Mouse (Mus musculus): Measurements from ENCODE around the gene Tubgcp2. TPM values are rescaled to one million over a fixed set of nuclear protein-coding genes. Genes with fewer than 3 reads are reported as not detected.

Gene Tubgcp2
- 10 to 100 TPM; 19.7 to 23.5 TPM for total RNA-seq (2021)
- long read RNA-seq, experiment 1, transcript Tubgcp2-201 (18 exons, 2,960 nt) = minor isoform, 5 of 59 reads
- long read RNA-seq, experiment 1, transcript Tubgcp2-207 (18 exons, 3,060 nt) = major isoform, 40 of 59 reads
- long read RNA-seq, experiment 1, partial matches to known transcripts = 10 of 59 reads
- long read RNA-seq, experiment 1, other reads (novel, unspliced or antisense) = 4 of 59 reads
- long read RNA-seq, experiment 2, transcript Tubgcp2-201 (18 exons, 2,960 nt) = minor isoform, 9 of 53 reads
- long read RNA-seq, experiment 2, transcript Tubgcp2-207 (18 exons, 3,060 nt) = major isoform, 34 of 53 reads
- long read RNA-seq, experiment 2, partial matches to known transcripts = 7 of 53 reads
- long read RNA-seq, experiment 2, other reads (novel, unspliced or antisense) = 2 of 53 reads

DNA sequence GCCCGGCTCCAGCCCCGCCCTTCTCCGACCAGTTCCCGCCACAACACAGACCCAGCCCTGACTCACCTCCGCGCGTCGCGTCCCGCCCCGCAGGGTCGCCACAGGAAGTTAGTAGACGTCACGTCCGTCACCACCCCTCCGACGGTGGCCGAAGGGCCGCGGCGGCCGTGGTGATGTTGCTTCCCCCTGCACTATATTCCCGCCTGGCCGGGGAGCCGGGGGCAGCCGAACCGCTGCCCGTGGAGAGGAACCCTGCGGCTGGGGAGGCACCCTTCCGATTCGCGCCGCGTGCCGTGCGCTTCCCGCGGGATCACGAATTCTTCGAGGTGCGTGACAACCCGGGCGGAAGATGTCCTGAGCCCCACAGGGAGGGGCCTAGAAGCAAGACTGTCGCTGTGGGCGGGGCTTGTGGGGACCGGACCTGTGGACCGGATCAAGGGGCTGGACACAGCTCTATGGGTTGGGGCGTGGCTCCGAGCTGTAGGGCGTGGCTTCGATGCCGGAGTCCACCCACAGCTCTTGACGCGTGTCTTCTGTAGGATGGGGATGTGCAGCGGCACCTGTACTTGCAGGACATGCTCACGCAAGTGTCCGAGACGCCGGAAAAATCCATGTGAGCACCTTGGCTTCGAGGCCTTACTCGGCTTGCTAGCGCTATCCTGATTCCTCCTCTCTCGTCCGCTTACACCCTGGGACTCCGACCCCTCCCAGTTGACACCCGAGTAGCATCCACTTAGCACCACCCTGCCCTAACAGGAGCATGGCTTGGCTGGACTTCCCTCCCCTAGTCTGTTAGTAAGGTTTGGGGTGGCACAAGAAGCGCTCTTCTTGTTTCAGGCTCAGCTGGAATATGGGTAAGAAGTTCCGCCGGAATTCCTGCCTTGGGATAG is at the start of gene Tubgcp2, which contains the start of gene Zfp511:
Gene Tubgcp2 (minus strand): TSS at position 389 of the 890 bp plus-strand sequence.
Gene Zfp511 (plus strand): TSS at position 111 of the 890 bp plus-strand sequence.
- TF ChIP-seq CTCF (IDR thresholded peaks at IDR 0.05) = no peak
- peak; percentile 98 for DNase-seq
- intact Hi-C loops (cut with DNase I) = loop anchor here (5.0 kb wide), 1 partner anchor 81 kb away; the partner anchor contains the start of genes Echs1 and Paox
- Histone ChIP-seq H3K4me3 (peak within 1 kb of the TSS; percentile 84), H3K27ac (peak within 1 kb of the TSS; percentile 97)

GRCm38 (mm10) chr7:140082242-140082678 is 45.8 kb upstream of the Tubgcp2 start, which contains the start of gene Caly:
Gene Caly (minus strand): TSS chr7:140082548.
- TF ChIP-seq CTCF (IDR thresholded peaks at IDR 0.05) = no peak
- no peak within 1 kb of the TSS for H3K27ac ChIP-seq
- DNase-seq = no peak
- intact Hi-C loops (cut with DNase I) = no loop called here
- no peak within 1 kb of the TSS for H3K4me3 ChIP-seq

- no peak for TF ChIP-seq CTCF (IDR thresholded peaks at IDR 0.05)
- Histone ChIP-seq H3K27ac (no peak overlapping the region), H3K4me3 (no peak overlapping the region)
- intact Hi-C loops (cut with DNase I) = no loop called here
- no peak for DNase-seq
Observed at GRCm38 (mm10) chr7:140081408-140082241, 45.2 kb upstream of the Tubgcp2 start.

DNA sequence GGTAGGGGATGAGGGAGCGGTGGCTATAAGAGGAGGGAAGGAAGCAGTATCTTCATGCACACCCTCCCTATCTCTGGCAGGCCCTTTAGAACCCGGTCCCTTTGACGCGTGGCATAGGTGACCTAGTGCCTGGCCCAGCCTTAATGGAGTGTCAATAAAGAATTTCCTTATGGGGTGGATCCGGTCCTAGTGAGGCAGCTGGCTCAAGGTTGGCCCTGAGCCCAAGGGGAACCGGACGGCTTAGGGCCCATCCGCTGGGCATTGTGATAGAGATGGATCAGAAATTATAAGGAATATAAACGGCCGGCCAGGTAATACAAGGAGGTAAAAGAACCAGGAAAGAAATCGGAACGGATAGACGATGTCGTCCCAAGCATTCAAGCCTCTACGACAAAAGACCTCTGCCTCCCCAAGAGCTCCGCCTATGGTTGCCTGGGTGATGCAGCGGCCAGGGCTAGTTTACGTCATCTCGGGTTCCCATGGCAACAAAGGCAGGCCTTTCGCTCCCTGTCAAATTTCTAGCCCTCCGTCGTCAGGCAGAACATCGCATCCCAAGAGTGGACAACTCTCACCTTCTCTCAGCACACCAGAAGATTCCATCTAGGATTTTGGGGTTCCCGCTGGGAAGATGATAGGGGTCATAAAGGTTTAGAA is 44.2 kb upstream of the Tubgcp2 start:
- intact Hi-C loops (cut with DNase I) = no loop called here
- no peak for TF ChIP-seq CTCF (IDR thresholded peaks at IDR 0.05)
- DNase-seq = peak; percentile 59
- H3K27ac ChIP-seq = no peak overlapping the region
- H3K4me3 ChIP-seq = peak overlapping the region; percentile 19

DNA sequence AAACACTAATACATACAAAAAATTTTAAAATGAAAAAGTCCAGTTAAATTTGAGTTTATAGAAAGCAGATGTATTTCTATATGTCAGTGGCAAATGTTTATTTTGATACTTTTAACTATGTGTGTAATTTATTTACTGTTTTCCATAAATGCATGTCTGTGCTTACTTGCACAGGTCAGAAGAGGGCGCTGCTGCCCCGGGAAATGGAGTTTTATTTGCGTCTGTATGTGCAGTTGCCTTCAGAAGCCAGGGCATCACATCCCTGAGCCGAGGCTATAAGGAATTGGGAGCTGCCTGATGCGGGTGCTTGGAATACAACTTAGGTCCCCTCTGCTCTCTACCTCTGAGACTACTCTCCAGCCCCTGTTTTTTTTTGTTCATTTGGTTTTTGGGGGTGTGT is 42.2 kb upstream of the Tubgcp2 start:
- DNase-seq = peak; percentile 77
- H3K27ac ChIP-seq = no peak overlapping the region
- TF ChIP-seq CTCF (IDR thresholded peaks at IDR 0.05) = peak; percentile 93; the same call in 1 of the 2 replicates
- intact Hi-C loops (cut with DNase I) = loop anchor here (1.0 to 10.0 kb wide), 2 partner anchors 63 to 756 kb away; partner anchors contain the start of gene Urah
- H3K4me3 ChIP-seq = no peak overlapping the region

DNA sequence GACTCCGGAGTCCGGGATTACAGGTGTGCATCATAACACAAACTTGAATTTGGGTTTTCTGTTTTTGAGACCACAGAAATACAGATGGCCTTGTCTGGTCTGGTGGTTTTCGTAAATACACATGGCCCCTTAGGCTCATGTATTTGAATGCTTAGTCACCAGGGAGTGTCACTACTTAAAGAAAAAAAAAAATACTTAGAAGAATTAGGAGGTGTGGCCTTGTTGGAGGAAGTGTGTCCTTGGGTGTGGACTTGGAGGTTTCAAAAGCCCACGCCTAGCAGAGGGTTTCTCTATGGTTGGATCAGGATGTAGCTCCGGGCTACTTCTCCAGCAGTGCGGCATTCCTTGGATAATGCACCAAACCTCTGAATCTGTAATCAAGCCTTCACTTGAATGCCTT is 41.2 kb upstream of the Tubgcp2 start:
- DNase-seq = no peak
- intact Hi-C loops (cut with DNase I) = loop anchor here (1.0 to 10.0 kb wide), 2 partner anchors 64 to 757 kb away; partner anchors contain the start of gene Urah
- no peak for TF ChIP-seq CTCF (IDR thresholded peaks at IDR 0.05)
- H3K4me3 ChIP-seq = no peak overlapping the region
- H3K27ac ChIP-seq = no peak overlapping the region

- peak overlapping the region; percentile 60 for H3K4me3 ChIP-seq
- TF ChIP-seq CTCF (IDR thresholded peaks at IDR 0.05) = no peak
- intact Hi-C loops (cut with DNase I) = loop anchor here (10.0 kb wide), 1 partner anchor 765 kb away; the partner anchor contains the start of gene Urah
- peak; percentile 26 for DNase-seq
- H3K27ac ChIP-seq = no peak overlapping the region
Observed at GRCm38 (mm10) chr7:140070042-140070711, 33.7 kb upstream of the Tubgcp2 start.

- Histone ChIP-seq H3K27ac (no peak overlapping the region), H3K4me3 (no peak overlapping the region)
- intact Hi-C loops (cut with DNase I) = loop anchor here (10.0 kb wide), 1 partner anchor 163 kb away; no protein-coding TSS in a partner anchor
- DNase-seq = no peak
- no peak for TF ChIP-seq CTCF (IDR thresholded peaks at IDR 0.05)
Observed at GRCm38 (mm10) chr7:140067397-140067796, 30.9 kb upstream of the Tubgcp2 start.

- peak; percentile 71 for TF ChIP-seq CTCF (IDR thresholded peaks at IDR 0.05)
- DNase-seq = peak; percentile 68
- Histone ChIP-seq H3K4me3 (no peak overlapping the region), H3K27ac (no peak overlapping the region)
- intact Hi-C loops (cut with DNase I) = loop anchor here (10.0 kb wide), 1 partner anchor 158 kb away; no protein-coding TSS in a partner anchor
Observed at GRCm38 (mm10) chr7:140063092-140063491, 26.6 kb upstream of the Tubgcp2 start.

DNA sequence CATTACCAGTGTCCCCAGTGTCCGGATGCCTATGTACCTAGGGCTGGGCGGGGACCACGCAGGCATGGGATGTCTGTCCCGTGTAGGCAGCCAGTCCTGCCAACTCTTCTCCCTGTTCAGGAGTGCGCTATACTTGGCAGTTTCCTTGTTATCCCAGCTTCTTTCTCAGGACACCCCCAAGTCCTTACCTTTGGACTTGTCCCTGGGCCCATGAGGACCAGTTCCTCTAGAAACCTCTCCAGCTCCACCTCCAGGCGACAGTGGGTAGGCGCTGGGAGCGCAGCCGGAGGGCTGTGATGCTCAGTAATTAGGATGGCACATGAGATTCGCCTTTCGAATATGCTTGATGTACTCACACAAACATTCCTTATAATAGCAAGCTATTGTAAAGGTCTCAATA is 25.8 kb upstream of the Tubgcp2 start:
- H3K27ac ChIP-seq = no peak overlapping the region
- peak; percentile 35; the same call in 1 of the 2 replicates for TF ChIP-seq CTCF (IDR thresholded peaks at IDR 0.05)
- intact Hi-C loops (cut with DNase I) = loop anchor here (10.0 kb wide), 1 partner anchor 158 kb away; no protein-coding TSS in a partner anchor
- peak; percentile 37 for DNase-seq
- no peak overlapping the region for H3K4me3 ChIP-seq
